Mouse (Mus musculus) frontal cortex, postnatal 25 days (tissue): ENCODE measurements around the gene Kcnc3.

Experiments used
- DNase-seq, 2 experiments: peaks; one replicate each; pipeline ENCODE4 v3.0.0; 2022; ENCODE audit warnings: low spot score in 2 of 2

Gene Kcnc3

DNA sequence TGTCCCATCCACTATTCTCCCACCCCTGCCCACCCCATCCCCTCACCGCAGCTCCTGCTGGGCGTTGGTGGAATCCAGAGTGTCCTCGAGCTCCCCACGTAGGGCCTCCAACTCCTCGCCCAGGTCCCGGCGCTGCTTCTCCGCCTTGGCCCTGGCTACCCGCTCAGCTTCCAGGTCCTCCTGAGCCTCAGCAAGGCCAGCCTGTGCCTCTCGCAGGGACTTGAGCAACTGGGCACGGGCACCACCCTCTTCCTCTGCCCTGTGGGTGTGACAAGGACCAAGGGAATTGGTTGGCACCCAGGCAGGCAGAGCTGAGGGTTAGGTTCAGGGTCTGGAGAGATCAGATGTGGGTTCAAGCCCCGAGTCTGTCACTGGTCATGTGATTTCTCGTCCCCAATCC lies 36.5 kb downstream of the Kcnc3 start:
- DNase-seq = no peak

DNA sequence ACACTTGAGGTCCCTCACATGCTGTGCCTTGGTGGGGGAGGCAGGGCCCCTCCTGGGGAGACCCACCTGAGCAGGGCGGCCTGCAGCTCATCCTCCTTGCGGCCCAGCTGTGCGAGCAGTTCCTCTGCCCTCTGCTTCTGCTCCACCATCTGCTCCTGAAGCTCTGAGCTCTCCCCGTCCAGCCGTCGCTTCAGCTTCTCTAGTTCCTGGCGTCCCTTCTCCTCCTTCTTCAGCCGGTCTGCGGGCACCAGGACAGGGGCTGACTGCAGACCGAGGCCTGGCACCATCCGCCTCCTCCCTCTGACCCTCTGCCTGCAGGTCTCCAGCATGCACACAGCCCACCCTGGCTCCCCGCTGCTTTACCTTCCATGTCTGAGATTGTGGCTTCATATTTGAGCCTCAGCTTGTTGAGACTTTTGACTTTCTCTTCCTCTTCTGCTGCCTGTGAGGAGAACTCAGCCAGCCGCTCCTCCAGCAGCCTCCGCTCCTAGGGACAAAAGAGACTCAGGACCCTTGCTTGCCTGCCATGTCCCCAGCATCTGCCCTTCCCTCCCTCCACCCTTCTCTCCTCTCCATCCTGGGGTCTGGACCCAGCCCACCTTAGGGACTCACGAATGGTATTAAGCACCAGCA lies 38.1 kb downstream of the Kcnc3 start:
- no peak for DNase-seq

DNA sequence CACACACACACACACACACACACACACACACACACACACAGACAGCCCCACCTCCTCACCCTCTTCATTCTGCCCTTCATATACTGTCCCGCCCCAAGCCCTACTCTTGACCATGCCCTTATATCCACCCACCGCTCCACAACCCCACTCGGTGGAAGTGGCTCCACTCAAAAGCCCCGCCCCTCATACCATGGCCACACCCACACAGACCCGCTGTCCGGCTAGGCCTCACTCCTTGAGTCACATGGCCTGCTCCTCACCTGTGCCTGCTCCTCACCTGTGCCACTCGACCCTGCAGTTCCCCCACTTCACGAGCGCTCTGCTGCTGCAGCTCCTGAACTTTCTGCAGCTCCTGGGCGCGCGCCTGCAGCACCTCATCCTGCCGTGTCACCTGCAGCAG lies 40.0 kb downstream of the Kcnc3 start:
- no peak for DNase-seq

DNA sequence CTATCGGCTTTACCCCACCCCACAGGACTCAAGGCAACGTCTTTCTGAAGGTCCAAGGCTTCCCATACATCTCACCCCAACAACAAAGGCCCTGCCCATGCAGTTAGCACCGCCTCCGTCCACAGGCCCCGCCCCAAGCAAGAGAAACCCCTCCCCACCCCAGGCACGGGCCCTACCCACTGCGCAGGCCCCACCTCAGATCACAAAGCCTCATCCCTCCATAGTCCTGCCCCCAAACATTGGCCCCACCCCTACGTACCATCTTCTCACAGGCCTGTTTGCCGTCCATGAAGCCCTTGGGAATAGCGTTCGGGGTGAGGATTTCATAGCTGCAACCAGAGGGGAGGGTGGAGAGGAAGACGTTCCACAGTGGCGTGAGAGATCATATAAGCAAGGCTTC lies 42.2 kb downstream of the Kcnc3 start:
- DNase-seq = no peak

DNA sequence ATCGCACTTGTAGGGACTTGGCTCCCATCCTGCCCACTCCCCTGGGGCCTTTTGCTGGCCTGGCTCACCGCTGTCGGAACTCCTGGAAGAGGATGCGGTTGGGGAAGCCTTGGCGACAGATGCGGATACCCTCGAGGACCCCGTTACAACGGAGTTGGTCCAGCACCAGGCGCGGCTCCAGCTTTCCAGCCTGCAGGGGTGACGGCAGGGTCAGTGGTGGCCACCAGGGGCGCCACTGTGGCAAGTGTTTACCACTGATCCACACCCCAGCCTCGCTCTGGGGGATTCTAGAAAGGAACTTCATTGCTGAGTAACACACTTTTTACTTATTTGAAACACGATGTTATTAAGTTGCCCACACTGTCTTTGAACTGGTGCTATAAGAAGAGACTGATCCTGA lies 42.9 kb downstream of the Kcnc3 start:
- no peak for DNase-seq

DNA sequence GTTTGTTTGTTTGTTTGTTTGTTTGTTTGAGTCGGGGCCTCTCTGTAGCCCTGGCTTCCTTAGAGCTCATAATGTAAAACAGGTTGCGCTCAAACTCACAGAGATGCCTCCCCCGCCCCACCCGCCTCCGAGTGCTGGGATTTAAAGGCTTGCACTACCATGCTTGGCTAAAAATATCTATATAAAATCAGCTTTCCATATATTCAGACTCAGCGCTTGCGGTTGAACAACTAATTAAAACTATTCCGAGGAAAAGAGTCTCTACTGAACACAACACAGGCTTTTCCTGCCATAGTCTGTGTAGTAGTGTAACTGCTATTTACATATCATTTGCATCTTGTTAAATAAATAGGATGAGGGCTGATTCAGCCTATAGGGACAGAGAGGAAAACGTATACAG lies 46.2 kb downstream of the Kcnc3 start:
- no peak for DNase-seq

DNA sequence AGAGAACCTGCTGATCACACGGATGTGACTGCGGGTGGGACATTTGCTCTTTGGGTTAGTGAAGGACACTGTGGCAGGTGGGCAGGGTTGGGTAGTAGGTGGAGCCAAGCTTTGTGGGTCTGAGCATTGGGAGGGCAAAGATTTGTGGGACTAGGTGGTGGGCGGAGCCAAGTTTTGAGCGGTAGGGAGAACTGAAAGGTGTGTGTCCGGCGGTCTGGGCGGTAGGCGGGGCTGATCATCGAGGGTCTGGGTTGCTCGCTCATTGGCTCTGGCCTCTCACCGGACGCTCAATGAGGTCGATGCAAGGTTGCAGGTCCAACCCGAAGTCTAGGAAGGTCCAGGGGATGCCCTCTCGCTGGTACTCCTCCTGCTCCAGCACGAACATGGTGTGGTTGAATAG lies 48.2 kb downstream of the Kcnc3 start:
- no peak for DNase-seq

DNA sequence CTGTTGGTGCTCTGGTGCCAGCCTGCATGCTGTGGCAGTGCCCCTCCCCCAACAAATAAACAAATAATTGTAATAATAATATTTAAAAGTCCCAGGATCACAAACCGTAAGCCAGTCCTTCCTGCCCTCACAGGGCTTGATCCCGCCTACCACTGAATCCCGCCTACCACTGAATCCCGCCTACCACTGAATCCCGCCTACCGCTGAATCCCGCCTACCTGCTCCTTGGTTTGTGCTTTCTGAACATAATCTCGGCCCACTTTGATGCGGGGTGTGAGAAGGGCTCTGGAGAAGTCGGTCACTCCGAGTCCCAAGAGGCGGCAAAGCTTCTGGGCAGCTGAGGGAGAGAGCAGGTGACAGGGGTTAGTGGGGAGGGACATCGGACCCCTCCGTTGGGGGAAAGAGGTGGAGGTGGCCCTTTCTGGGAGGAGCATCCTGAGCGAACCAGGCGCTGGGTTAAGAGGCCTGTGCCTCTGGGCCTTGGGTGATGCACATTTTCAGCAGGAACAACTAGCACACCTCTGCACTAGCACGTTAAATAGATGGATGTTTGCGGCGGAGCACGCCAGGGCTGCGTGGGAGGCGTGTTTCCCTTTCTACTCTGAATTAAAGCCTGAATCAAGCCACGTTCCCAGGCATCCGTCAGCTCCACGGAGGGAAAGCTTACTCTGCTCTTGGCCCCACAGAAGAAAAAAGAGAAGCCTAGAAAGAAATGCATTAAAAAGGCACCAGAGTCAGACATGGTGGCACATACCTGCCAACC lies 50.6 kb downstream of the Kcnc3 start:
- DNase-seq = peak; percentile 31 to 37

DNA sequence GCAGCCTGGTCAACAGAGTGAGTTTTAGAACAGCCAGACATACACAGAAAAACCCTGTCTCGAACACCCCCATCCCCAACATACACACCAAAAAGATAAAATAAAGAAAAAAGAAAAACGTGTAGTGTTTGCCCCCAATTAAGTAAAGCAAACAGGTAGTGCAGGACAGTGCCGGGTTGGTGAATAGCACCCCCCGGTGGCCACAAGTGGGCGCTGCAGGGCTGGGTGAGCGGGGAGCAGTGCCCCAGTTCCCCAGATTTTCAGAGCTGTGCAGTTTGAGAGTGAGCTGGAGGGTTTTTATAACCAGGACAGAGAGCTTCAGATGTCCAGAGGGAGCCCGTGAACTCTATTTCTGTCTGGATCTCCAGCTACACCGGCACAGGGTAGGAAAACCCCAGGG lies 51.4 kb downstream of the Kcnc3 start:
- DNase-seq = no peak

DNA sequence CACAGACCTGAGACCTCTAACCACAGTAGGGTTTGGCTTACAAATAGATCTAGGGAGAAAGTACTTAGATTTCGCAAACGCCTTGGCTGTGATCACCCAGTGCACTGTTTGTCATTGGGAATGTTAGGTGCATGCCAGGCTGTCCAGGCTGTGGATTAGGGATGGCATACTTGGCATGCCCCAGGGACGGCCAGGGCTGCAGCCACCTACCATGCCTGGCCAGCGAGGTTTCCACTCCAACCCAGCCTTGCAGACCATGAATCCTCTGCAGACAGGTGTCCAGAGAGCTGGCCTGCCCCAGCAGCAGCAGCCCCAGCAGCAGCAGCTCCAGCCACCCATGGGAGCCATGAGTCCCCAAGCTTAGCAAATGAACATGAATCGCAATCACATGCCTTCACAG lies 54.8 kb downstream of the Kcnc3 start:
- no peak for DNase-seq

DNA sequence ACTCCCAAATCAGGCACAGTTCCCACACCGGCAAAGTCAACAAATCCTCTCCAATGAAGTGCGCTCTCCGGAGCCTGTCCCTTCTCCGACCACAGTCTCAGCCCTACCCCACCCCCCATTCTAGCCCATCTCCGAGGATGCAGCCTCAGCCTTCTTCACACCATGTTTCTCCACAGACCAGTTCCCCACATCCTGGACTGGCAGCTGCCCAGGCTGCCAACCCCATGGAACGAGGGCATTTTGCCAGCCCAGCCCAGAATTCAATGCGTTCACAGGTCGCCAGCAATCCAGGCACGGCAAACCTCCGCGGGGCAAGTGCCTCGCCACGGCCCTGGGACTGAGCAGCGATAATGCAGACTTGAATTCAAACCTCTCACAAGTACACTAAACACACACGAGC lies 55.5 kb downstream of the Kcnc3 start:
- DNase-seq = no peak

DNA sequence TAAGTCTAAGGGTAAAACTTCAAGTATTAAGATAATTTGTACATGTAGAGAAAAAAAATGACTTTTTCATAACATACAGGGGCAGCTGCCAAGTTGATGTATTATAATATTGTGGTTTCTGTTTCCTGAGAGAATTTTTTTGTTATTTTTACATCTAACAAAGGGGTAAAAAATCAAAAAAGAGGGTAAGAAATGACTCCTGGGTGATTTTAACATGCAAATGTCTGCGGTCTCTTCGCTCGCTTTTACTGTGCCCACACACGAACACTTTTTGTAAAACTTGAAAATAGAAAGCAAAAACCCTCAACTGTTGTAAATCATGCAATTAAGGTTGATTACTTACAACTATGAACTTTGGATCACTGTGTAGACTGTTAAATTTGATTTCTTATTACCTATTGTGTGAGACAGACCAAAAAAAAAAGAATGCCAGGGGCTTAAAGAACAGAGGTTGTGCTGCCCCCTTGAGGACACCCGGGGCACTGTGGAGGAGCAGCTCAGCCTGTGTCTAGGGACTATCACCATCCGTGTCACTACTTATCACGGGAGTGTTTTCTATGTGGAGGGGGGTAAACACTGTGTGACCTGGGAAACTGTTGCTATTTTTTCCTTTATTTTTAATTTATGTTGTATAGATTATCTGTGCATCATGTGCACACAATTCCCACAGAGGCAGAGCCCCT lies 56.7 kb downstream of the Kcnc3 start:
- DNase-seq = peak; percentile 71

DNA sequence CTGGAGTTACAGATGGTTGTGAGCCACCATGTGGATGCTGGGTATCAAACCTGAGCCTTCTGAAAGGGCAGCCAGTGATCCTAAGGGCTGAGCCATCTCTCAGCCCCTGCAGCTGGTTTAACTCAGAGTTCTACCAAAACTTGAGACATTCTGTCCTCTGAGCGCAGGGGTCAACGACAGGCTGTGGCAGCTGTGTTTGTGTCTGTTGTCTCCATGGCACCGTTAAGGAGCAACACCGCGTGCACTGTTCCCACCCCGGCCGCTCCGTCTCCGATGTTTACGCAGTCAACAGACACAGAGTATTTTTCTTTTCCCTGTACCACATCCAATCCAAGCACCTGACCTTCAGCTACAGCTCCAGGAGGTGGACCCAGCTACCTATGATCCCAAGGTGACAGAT lies 57.3 kb downstream of the Kcnc3 start:
- no peak for DNase-seq

DNA sequence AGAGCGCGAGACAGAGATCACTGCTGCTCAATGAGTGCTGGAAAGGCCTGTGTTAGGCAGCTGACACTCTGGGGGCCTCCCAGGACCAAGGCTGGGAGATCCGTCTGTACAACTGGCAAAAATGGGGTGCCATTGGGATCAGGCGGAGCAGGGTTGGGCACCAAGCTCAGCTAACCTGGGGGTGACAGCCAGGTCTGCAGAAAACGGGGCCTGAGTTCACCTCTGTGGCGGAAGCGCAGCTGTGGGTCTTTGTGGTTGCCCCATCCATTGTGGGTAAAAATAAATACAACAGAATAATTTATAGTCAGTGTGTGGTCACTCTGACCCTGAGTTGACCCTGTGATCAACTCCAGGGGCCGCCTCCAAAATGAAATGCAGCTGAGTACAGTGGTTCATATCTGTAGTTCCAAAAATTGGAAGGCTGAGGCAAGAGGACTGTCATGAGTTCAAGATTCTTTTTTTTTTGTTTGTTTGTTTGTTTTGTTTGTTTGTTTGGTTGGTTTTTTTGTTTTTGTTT lies 58.7 kb downstream of the Kcnc3 start:
- no peak for DNase-seq

DNA sequence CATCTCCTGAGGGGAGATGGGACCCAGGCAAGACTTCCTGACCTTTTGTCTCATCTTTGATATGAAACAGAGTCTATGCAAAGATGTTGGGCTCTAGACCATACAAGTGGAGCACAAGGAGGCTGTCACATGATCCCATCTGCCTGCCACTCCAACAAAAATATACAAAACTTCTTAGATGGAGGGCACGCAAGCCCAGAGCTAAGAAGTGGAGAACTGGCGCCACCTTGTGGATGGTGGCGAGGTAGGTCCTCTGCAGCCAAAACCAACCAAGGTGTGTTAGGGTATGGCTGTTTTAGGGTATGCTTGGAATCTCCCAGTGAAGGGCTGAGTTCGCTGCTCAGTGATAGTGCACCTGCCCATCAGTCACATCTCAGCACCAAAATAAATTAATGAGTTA lies 59.5 kb downstream of the Kcnc3 start:
- DNase-seq = peak; percentile 45 to 51

DNA sequence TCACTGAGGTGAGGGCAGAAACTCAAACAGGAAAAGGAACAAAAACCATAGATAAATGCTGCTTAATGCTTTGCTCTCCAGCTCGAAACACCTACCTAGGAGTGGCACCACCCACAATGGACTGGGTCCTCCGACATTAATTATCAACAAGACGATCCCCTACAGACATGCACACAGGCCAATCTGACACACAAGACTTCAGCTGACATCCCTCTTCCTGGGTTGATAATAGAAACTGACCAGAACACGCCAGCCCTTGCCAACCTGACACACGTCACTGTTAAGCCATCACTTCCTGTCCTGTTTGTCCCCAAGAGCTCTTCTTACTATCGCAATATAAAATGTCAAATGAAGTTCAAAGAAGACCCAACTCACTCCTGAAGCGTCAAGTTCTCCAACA lies 61.0 kb downstream of the Kcnc3 start:
- no peak for DNase-seq

DNA sequence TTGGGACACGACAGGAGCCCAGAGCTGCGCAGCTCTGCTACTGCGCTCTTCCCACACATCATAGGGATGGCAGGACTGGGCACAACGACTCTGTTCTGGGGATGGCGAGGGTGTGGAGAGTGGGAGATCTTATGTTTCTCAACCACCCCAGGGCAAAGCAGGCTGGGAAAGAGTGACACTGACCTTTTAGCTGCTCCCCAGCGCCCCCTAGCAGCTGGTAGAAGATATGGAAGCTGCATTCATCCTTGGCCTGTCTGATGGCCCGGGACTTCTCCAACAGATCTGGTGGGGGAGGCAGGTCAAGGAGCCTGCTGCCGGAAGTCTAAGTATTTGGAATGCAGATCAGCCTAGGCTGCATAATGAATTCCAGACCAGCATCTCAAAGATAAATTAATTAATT lies 63.3 kb downstream of the Kcnc3 start:
- no peak for DNase-seq
